Mouse (Mus musculus) ovary, postnatal 14 days (tissue): ENCODE data around the gene Mthfsd.

Experiments used
- DNase-seq: peaks from one replicate; pipeline ENCODE4 v3.0.0; 2022; ENCODE audit warnings: low spot score

Mthfsd gene

GRCm38 (mm10) chr8:121122368-121122767 lies 14.2 kb upstream of the Mthfsd start:
- no peak for DNase-seq

GRCm38 (mm10) chr8:121121704-121122103 lies 13.5 kb upstream of the Mthfsd start:
- no peak for DNase-seq

- no peak for DNase-seq
Observed at GRCm38 (mm10) chr8:121120456-121121419, 12.5 kb upstream of the Mthfsd start.

GRCm38 (mm10) chr8:121119635-121120455 lies 11.7 kb upstream of the Mthfsd start:
- DNase-seq: no peak

- DNase-seq: no peak
Observed at GRCm38 (mm10) chr8:121118634-121119420, 10.6 kb upstream of the Mthfsd start.

- DNase-seq: no peak
Observed at GRCm38 (mm10) chr8:121117906-121118305, 9.7 kb upstream of the Mthfsd start.

GRCm38 (mm10) chr8:121117186-121117651 lies 9.0 kb upstream of the Mthfsd start:
- DNase-seq: no peak

DNA sequence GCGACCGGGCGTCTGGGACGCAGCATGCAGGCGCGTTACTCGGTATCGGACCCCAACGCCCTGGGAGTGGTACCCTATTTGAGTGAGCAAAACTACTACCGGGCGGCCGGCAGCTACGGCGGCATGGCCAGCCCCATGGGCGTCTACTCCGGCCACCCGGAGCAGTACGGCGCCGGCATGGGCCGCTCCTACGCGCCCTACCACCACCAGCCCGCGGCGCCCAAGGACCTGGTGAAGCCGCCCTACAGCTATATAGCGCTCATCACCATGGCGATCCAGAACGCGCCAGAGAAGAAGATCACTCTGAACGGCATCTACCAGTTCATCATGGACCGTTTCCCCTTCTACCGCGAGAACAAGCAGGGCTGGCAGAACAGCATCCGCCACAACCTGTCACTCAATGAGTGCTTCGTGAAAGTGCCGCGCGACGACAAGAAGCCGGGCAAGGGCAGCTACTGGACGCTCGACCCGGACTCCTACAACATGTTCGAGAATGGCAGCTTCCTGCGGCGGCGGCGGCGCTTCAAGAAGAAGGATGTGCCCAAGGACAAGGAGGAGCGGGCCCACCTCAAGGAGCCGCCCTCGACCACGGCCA lies 8.5 kb upstream of the Mthfsd start:
- no peak for DNase-seq

- peak; percentile 63 for DNase-seq
Observed at GRCm38 (mm10) chr8:121115948-121116347, 7.8 kb upstream of the Mthfsd start, which contains the start of gene Foxc2. Gene Foxc2 (plus strand): TSS chr8:121116171.

DNA sequence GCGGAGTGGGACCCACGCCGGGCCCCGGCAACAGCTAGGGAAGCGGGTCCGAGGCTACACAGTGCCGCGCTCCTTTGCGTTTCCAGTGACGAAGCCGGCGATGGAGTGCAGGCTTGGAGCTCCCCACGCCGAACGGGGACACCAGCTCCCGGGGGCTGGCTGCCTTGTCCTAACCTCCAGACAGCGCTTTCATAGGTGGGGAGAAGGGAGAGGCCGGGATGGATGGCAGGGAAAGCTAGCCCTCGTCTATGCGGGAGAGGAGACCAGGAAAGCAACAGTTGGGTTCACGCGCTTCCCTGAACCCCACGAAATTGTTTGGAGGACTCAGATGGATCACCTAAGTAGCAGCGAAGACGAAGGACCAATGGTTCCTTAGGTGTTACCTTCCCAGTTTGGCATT lies 6.9 kb upstream of the Mthfsd start:
- no peak for DNase-seq

- DNase-seq: peak; percentile 99
Observed at GRCm38 (mm10) chr8:121113261-121113660, 5.1 kb upstream of the Mthfsd start.

- no peak for DNase-seq
Observed at GRCm38 (mm10) chr8:121111145-121111907, 3.1 kb upstream of the Mthfsd start.

- DNase-seq: no peak
Observed at GRCm38 (mm10) chr8:121108657-121109056, 465 bp upstream of the Mthfsd start.

GRCm38 (mm10) chr8:121104049-121104818 lies 4.0 kb downstream of the Mthfsd start:
- DNase-seq: peak; percentile 79

DNA sequence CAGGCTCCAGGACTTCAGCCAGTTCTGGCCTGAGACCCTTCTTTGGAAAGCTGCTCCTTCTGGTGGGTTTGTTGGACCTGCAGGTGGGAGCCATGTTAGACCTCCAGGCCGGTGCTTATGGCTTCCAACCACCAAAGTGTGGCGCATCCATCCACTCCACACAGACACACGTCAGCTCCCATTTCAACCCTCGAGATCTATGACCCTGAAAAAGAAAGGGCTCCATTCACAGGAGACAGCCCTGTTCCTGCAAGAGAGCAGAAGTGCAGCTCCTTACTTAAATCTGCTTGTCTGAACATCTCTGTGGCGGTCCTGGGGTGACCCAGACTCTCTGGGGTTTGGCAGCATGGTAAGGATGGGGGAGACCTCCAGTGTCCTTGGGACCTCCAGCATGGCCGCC lies 14.7 kb downstream of the Mthfsd start:
- DNase-seq: no peak

DNA sequence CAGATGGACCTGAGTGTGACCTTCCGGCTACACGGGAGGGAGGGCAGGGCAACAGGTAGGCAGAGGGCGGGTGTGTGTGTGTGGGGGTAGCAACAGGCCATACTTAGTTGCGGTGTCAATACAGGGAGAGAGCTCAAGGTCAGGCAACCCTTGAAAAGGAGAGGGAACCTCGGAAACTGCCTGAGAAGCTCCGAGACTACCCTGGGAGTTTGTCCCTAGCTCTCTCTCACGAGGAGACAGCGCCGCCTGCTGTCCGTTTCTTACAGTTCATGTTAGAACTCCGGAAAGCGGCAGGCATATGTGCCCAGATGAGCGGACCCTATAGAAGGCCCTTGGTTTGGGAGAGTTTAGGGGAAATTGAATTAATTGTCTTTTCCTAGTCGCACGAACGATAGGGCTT lies 15.6 kb downstream of the Mthfsd start:
- peak; percentile 85 for DNase-seq

DNA sequence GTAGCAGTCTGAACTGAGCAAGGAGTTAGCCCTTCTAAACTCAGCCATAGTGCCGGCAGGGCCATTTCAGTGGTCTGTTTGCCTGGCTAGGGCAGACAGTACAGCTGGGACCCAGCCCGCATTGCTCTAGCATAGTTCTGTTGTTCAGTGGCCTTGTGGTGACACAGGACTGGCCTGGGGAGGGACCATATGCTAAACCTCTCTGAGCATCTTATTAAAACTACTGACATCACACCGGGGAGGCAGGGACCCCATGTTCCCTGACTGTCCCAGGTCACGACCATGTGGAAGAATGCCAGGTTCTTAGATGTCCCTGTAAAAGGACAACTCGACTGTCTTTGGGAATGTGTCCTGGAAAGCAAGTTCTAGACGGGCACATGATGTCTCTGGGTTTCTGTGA lies 16.1 kb downstream of the Mthfsd start:
- no peak for DNase-seq

- DNase-seq: no peak
Observed at GRCm38 (mm10) chr8:121090716-121091115, 17.5 kb downstream of the Mthfsd start.

GRCm38 (mm10) chr8:121089631-121090380 lies 18.4 kb downstream of the Mthfsd start:
- DNase-seq: no peak
